Mouse (Mus musculus) heart, embryonic 10.5 days (tissue): Measurements from ENCODE around the gene Fbxo40. TPM values are rescaled to one million over a fixed set of nuclear protein-coding genes. Genes with fewer than 3 reads are reported as not detected.

Source experiments
- DNase-seq: peaks from one replicate; pipeline ENCODE4 v3.0.0-alpha.2; 2017; ENCODE audit warnings: low spot score
- H3K27ac ChIP-seq: fragments of 300-500 bp; sonication (generic); 2 replicates; pipeline ENCODE4 v1.5.1; 2016; ENCODE audit warnings: mild to moderate bottlenecking
- H3K27me3 ChIP-seq: fragments of 300-500 bp; sonication (generic); 2 replicates; pipeline ENCODE4 v1.6.1; 2016; ENCODE audit warnings: mild to moderate bottlenecking; ENCODE audit not compliant: poor library complexity, insufficient read depth, severe bottlenecking
- H3K36me3 ChIP-seq: fragments of 300-500 bp; sonication (generic); 2 replicates; pipeline ENCODE4 v1.6.1; 2016; ENCODE audit warnings: mild to moderate bottlenecking, moderate library complexity
- H3K4me1 ChIP-seq: fragments of 300-500 bp; sonication (generic); 2 replicates; pipeline ENCODE4 v1.6.1; 2016; ENCODE audit warnings: mild to moderate bottlenecking
- H3K4me3 ChIP-seq: fragments of 300-500 bp; sonication (generic); 2 replicates; pipeline ENCODE4 v1.5.1; 2016; ENCODE audit warnings: mild to moderate bottlenecking, moderate library complexity
- H3K9me3 ChIP-seq: fragments of 300-500 bp; sonication (generic); 2 replicates; pipeline ENCODE4 v1.6.1; 2016; ENCODE audit warnings: mild to moderate bottlenecking, moderate library complexity
- WGBS: fragments of 180-500 bp; shearing (Covaris S2); methylation state at CpG from one replicate; pipeline ENCODE4 v1.1.7; 2016; 5-methylcytosine and 5-hydroxymethylcytosine counted together
- polyA plus RNA-seq: library from polyadenylated mRNA; unstranded; fragments of >200 nt; fragmentation: Nextera tagmentation; extraction: Ambion mirVana; gene quantifications from 2 replicates; pipeline ENCODE4 v1.2.1, GENCODE M21; 2016

Gene Fbxo40
- polyA plus RNA-seq, 1 experiment from 2014 or later: 3.7 TPM

GRCm38 (mm10) chr16:36926514-36927447, 63.5 kb downstream of the Fbxo40 start:
- H3K36me3 ChIP-seq: peaks cover 86% of the 10 kb centered on the region
- no peak overlapping the region for H3K4me3 ChIP-seq
- H3K4me1 ChIP-seq: no peaks in the 10 kb centered on the region
- 87% methylated on average over 10 of the region's 10 CpGs for WGBS
- H3K27ac ChIP-seq: no peak overlapping the region
- no peaks in the 10 kb centered on the region for H3K9me3 ChIP-seq
- no peaks in the 10 kb centered on the region for H3K27me3 ChIP-seq
- DNase-seq: peak; percentile 30

- Histone ChIP-seq H3K4me1 (no peaks in the 10 kb centered on the region), H3K36me3 (peaks cover 81% of the 10 kb centered on the region), H3K9me3 (no peaks in the 10 kb centered on the region), H3K4me3 (no peak overlapping the region), H3K27ac (no peak overlapping the region), H3K27me3 (no peaks in the 10 kb centered on the region)
- peak; percentile 54 for DNase-seq
- 84% methylated on average over 6 of the region's 6 CpGs for WGBS
Observed at GRCm38 (mm10) chr16:36925797-36926196, 64.5 kb downstream of the Fbxo40 start.

- peak; percentile 33 for DNase-seq
- Histone ChIP-seq H3K4me1 (no peaks in the 10 kb centered on the region), H3K27ac (no peak overlapping the region), H3K27me3 (no peaks in the 10 kb centered on the region), H3K36me3 (peaks cover 77% of the 10 kb centered on the region), H3K4me3 (no peak overlapping the region), H3K9me3 (no peaks in the 10 kb centered on the region)
- WGBS: 83% methylated on average over 6 of the region's 6 CpGs
Observed at GRCm38 (mm10) chr16:36925351-36925750, 64.9 kb downstream of the Fbxo40 start.

GRCm38 (mm10) chr16:36924312-36924711, 66.0 kb downstream of the Fbxo40 start:
- H3K27ac ChIP-seq: no peak overlapping the region
- H3K27me3 ChIP-seq: no peaks in the 10 kb centered on the region
- WGBS: 89% methylated on average over 8 of the region's 8 CpGs
- no peaks in the 10 kb centered on the region for H3K9me3 ChIP-seq
- DNase-seq: peak; percentile 52
- peaks cover 75% of the 10 kb centered on the region for H3K36me3 ChIP-seq
- no peak overlapping the region for H3K4me3 ChIP-seq
- no peaks in the 10 kb centered on the region for H3K4me1 ChIP-seq

GRCm38 (mm10) chr16:36921980-36922379, 68.3 kb downstream of the Fbxo40 start:
- H3K4me3 ChIP-seq: no peak overlapping the region
- no peaks in the 10 kb centered on the region for H3K4me1 ChIP-seq
- H3K27ac ChIP-seq: no peak overlapping the region
- peak; percentile 63 for DNase-seq
- 81% methylated on average over 6 of the region's 6 CpGs for WGBS
- peaks cover 69% of the 10 kb centered on the region for H3K36me3 ChIP-seq
- no peaks in the 10 kb centered on the region for H3K27me3 ChIP-seq
- H3K9me3 ChIP-seq: no peaks in the 10 kb centered on the region

GRCm38 (mm10) chr16:36921067-36921613, 69.1 kb downstream of the Fbxo40 start:
- Histone ChIP-seq H3K4me3 (no peak overlapping the region), H3K27ac (no peak overlapping the region), H3K9me3 (no peaks in the 10 kb centered on the region), H3K27me3 (no peaks in the 10 kb centered on the region), H3K4me1 (no peaks in the 10 kb centered on the region), H3K36me3 (peaks cover 67% of the 10 kb centered on the region)
- 89% methylated on average over 8 of the region's 8 CpGs for WGBS
- DNase-seq: peak; percentile 52

GRCm38 (mm10) chr16:36920410-36920809, 69.9 kb downstream of the Fbxo40 start:
- 80% methylated on average over 3 of the region's 3 CpGs for WGBS
- H3K4me1 ChIP-seq: no peaks in the 10 kb centered on the region
- H3K27ac ChIP-seq: no peak overlapping the region
- no peaks in the 10 kb centered on the region for H3K9me3 ChIP-seq
- peaks cover 67% of the 10 kb centered on the region for H3K36me3 ChIP-seq
- H3K27me3 ChIP-seq: no peaks in the 10 kb centered on the region
- peak; percentile 14 for DNase-seq
- H3K4me3 ChIP-seq: no peak overlapping the region

GRCm38 (mm10) chr16:36918505-36918904, 71.8 kb downstream of the Fbxo40 start:
- no peak overlapping the region for H3K27ac ChIP-seq
- no peaks in the 10 kb centered on the region for H3K4me1 ChIP-seq
- DNase-seq: peak; percentile 19
- no peaks in the 10 kb centered on the region for H3K27me3 ChIP-seq
- WGBS: 96% methylated on average over 10 of the region's 10 CpGs
- H3K36me3 ChIP-seq: peaks cover 72% of the 10 kb centered on the region
- no peaks in the 10 kb centered on the region for H3K9me3 ChIP-seq
- H3K4me3 ChIP-seq: no peak overlapping the region

- 89% methylated on average over 5 of the region's 5 CpGs for WGBS
- Histone ChIP-seq H3K9me3 (no peaks in the 10 kb centered on the region), H3K36me3 (peaks cover 79% of the 10 kb centered on the region), H3K27me3 (no peaks in the 10 kb centered on the region), H3K4me3 (no peak overlapping the region), H3K27ac (no peak overlapping the region), H3K4me1 (no peaks in the 10 kb centered on the region)
- DNase-seq: no peak
Observed at GRCm38 (mm10) chr16:36914195-36914594, 76.1 kb downstream of the Fbxo40 start.

Other genes with a start within 250 kb of the Fbxo40 start
- 0.80 and 1.5 TPM in 2 replicates for gene Slc15a2, start 205.5 kb downstream of the Fbxo40 start, polyA plus RNA-seq
- 37.5 and 47.8 TPM in 2 replicates for gene Iqcb1, start 162.1 kb downstream of the Fbxo40 start, polyA plus RNA-seq
- 0.38 and 1.3 TPM in 2 replicates for gene Eaf2, start 115.5 kb downstream of the Fbxo40 start, polyA plus RNA-seq
- 56.4 and 67.1 TPM in 2 replicates for gene Golgb1, start 115.3 kb downstream of the Fbxo40 start, polyA plus RNA-seq
- gene Hcls1, start 55.5 kb downstream of the Fbxo40 start, polyA plus RNA-seq: 2.2 and 3.8 TPM in 2 replicates
- 9.8 and 11.1 TPM in 2 replicates for gene Polq, start 21.3 kb upstream of the Fbxo40 start, polyA plus RNA-seq